Mouse (Mus musculus): ENCODE measurements around the gene Pten.
"Not testable (repeated sequence)": the region's sequence is repeated elsewhere in the genome, so short reads cannot be mapped to it uniquely, and the experiment has no call there.

Gene Pten

GRCm38 (mm10) chr19:32754188-32755000 is 2.9 kb upstream of the Pten start:
- DNase-seq (ENCODE audit: low read depth, low spot score), result no peak

GRCm38 (mm10) chr19:32755104-32755791 is 2.0 kb upstream of the Pten start:
- no peak for DNase-seq (ENCODE audit: low read depth, low spot score)

GRCm38 (mm10) chr19:32755792-32756635 is 1.3 kb upstream of the Pten start:
- DNase-seq (ENCODE audit: low read depth, low spot score), result peak; percentile 97

GRCm38 (mm10) chr19:32756636-32756899 is 729 bp upstream of the Pten start:
- DNase-seq (ENCODE audit: low read depth, low spot score), result no peak

GRCm38 (mm10) chr19:32757831-32758792 is 815 bp downstream of the Pten start:
- DNase-seq (ENCODE audit: low read depth, low spot score), result no peak

GRCm38 (mm10) chr19:32758793-32759161 is 1.5 kb downstream of the Pten start:
- no peak for DNase-seq (ENCODE audit: low read depth, low spot score)

GRCm38 (mm10) chr19:32759357-32760024 is 2.2 kb downstream of the Pten start:
- DNase-seq (ENCODE audit: low read depth, low spot score), result no peak

GRCm38 (mm10) chr19:32760499-32760898 is 3.2 kb downstream of the Pten start:
- DNase-seq (ENCODE audit: low read depth, low spot score), result no peak

- DNase-seq (ENCODE audit: low read depth, low spot score), result no peak
Measured at GRCm38 (mm10) chr19:32761162-32761561, 3.9 kb downstream of the Pten start.

GRCm38 (mm10) chr19:32762493-32762892 is 5.2 kb downstream of the Pten start:
- no peak for DNase-seq (ENCODE audit: low read depth, low spot score)

GRCm38 (mm10) chr19:32778411-32778810 is 21.1 kb downstream of the Pten start:
- DNase-seq (ENCODE audit: low read depth, low spot score), result no peak

GRCm38 (mm10) chr19:32779131-32779530 is 21.8 kb downstream of the Pten start:
- no peak for DNase-seq (ENCODE audit: low read depth, low spot score)

GRCm38 (mm10) chr19:32781305-32782071 is 24.2 kb downstream of the Pten start:
- DNase-seq (ENCODE audit: low read depth, low spot score), result no peak

GRCm38 (mm10) chr19:32787388-32787787 is 30.1 kb downstream of the Pten start:
- DNase-seq (ENCODE audit: low read depth, low spot score), result not testable (repeated sequence)

GRCm38 (mm10) chr19:32788016-32788415 is 30.7 kb downstream of the Pten start:
- DNase-seq (ENCODE audit: low read depth, low spot score), result not testable (repeated sequence)

GRCm38 (mm10) chr19:32789535-32789934 is 32.2 kb downstream of the Pten start:
- DNase-seq (ENCODE audit: low read depth, low spot score), result no peak

- peak; percentile 31 for DNase-seq (ENCODE audit: low read depth, low spot score)
Measured at GRCm38 (mm10) chr19:32792610-32793009, 35.3 kb downstream of the Pten start.

- peak; percentile 9 for DNase-seq (ENCODE audit: low read depth, low spot score)
Measured at GRCm38 (mm10) chr19:32793901-32794300, 36.6 kb downstream of the Pten start.

GRCm38 (mm10) chr19:32800557-32800956 is 43.3 kb downstream of the Pten start:
- DNase-seq (ENCODE audit: low read depth, low spot score), result no peak

- no peak for DNase-seq (ENCODE audit: low read depth, low spot score)
Measured at GRCm38 (mm10) chr19:32804703-32805102, 47.4 kb downstream of the Pten start.

Data from forelimb bud, embryonic 11.5 days (tissue).